Mouse (Mus musculus) forebrain, embryonic 15.5 days (tissue): ENCODE data around the gene Fndc10. TPM values are rescaled to one million over a fixed set of nuclear protein-coding genes. Genes with fewer than 3 reads are reported as not detected.
"Not testable (repeated sequence)": the region's sequence is repeated elsewhere in the genome, so short reads cannot be mapped to it uniquely, and the experiment has no call there.

Experiments
- ATAC-seq: fragments of 200-750 bp; cut with Nextera tagmentation; replicated peaks from 2 replicates; pipeline ENCODE4 v1.8.0; 2017; ENCODE audit warnings: mild to moderate bottlenecking, moderate TSS enrichment, moderate library complexity
- H3K27ac ChIP-seq: fragments of 300-500 bp; sonication (generic); replicated peaks from 2 replicates; pipeline ENCODE4 v1.5.1; 2015; ENCODE audit warnings: mild to moderate bottlenecking, inconsistent platforms
- H3K27me3 ChIP-seq: fragments of 300-500 bp; sonication (generic); 2 replicates; pipeline ENCODE4 v1.6.1; 2015; ENCODE audit warnings: inconsistent platforms
- H3K36me3 ChIP-seq: fragments of 300-500 bp; sonication (generic); 2 replicates; pipeline ENCODE4 v1.6.1; 2015; ENCODE audit warnings: mild to moderate bottlenecking, inconsistent platforms
- H3K4me1 ChIP-seq: fragments of 300-500 bp; sonication (generic); 2 replicates; pipeline ENCODE4 v1.6.1; 2015; ENCODE audit warnings: inconsistent platforms
- H3K4me2 ChIP-seq: fragments of 300-500 bp; sonication (generic); replicated peaks from 2 replicates; pipeline ENCODE4 v1.6.1; 2015; ENCODE audit warnings: mild to moderate bottlenecking, inconsistent platforms
- H3K4me3 ChIP-seq: fragments of 300-500 bp; sonication (generic); 2 replicates; pipeline ENCODE4 v1.5.1; 2015; ENCODE audit warnings: mild to moderate bottlenecking, inconsistent platforms
- H3K9ac ChIP-seq: fragments of 300-500 bp; sonication (generic); replicated peaks from 2 replicates; pipeline ENCODE4 v1.6.1; 2015; ENCODE audit warnings: mild to moderate bottlenecking, inconsistent platforms
- H3K9me3 ChIP-seq: fragments of 300-500 bp; sonication (generic); 2 replicates; pipeline ENCODE4 v1.6.1; 2016; ENCODE audit warnings: inconsistent platforms
- WGBS: fragments of 180-500 bp; shearing (Covaris S2); methylation state at CpG from one replicate; pipeline ENCODE4 v1.1.7; 2015; ENCODE audit warnings: mixed read lengths; 5-methylcytosine and 5-hydroxymethylcytosine counted together
- polyA plus RNA-seq: library from polyadenylated mRNA; unstranded; fragments of >200 nt; fragmentation: Nextera tagmentation; extraction: Ambion mirVana; gene quantifications from 2 replicates; pipeline ENCODE4 v1.2.1, GENCODE M21; 2015

Gene Fndc10
- polyA plus RNA-seq, 1 experiment from 2014 or later, result 8.2 TPM

DNA sequence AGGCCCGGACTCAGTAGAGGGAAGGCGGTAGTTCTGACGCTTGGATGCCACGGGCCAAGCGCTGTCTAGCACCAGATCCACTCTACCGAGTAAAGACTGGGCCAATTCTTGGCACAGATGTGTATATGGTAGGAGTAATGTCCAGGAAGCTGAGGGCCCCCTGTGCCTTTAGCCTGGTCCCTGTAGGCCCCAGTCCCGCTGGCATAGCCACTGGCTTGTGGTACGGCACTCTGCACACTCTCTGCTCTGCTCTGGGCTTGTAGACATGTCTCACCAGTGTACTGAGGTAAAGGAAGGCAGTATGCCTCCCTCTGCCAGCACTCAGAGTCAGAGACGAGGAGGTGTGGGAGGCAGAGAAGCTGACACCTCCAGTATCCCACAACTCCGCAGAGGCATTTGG lies 46.5 kb downstream of the Fndc10 start:
- not testable (repeated sequence) for H3K27ac ChIP-seq, H3K9ac ChIP-seq, ATAC-seq, H3K9me3 ChIP-seq, H3K4me2 ChIP-seq, H3K4me3 ChIP-seq, H3K27me3 ChIP-seq
- WGBS, result 87% methylated on average over 10 of the region's 10 CpGs
- Histone ChIP-seq H3K36me3 (peaks cover 60% of the 10 kb centered on the region), H3K4me1 (peaks cover 18% of the 10 kb centered on the region)

DNA sequence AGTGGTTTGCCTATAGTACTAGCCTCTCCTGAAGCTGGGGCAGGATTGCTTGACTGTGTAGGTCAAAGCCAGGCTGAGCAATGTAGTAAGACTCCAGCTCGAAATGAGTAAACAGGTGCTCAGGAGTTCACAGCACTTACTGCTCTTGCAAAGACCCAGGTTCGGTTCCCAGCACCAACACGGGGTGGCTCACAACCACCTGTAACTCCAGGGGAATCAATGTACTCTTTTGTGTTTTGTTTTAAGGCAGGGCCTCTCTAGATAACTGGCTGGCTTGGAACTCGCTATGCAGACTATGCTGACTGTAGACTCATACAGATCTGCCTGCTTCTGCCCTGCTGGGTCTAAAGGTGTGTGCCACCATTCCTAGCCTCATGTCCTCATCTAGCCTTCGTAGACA lies 48.5 kb downstream of the Fndc10 start:
- no peak overlapping the region for H3K27ac ChIP-seq
- 94% methylated on average over 5 of the region's 5 CpGs for WGBS
- peaks cover 70% of the 10 kb centered on the region for H3K36me3 ChIP-seq
- no peak overlapping the region for H3K9ac ChIP-seq
- no peaks in the 10 kb centered on the region for H3K27me3 ChIP-seq
- H3K4me1 ChIP-seq, result peaks cover 6% of the 10 kb centered on the region
- no peak overlapping the region for H3K4me3 ChIP-seq
- no peak for ATAC-seq
- H3K9me3 ChIP-seq, result no peaks in the 10 kb centered on the region
- H3K4me2 ChIP-seq, result no peak overlapping the region

DNA sequence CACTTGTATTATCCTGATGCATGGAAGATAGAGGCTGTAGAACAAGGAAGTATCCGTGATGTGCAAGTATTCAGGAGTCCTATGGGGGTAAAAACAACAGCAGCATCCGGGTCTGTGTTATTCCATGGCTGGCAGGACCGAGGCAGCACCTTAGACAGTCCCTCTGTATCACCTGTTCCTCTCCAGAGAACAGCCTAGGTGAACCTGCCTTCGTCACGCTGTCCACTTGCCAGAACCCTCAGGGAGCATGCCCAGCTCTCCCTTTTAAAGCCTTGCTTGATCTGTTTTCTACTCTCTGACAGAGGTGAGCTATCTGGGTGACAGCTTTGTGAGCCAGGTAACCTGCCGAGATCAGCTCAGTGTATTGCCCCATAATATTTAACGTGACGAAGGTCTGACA lies 50.3 kb downstream of the Fndc10 start:
- Histone ChIP-seq H3K27me3 (no peaks in the 10 kb centered on the region), H3K4me1 (peaks cover 6% of the 10 kb centered on the region; the same call in 1 of the 2 replicates), H3K9ac (no peak overlapping the region), H3K27ac (no peak overlapping the region), H3K36me3 (peaks cover 88% of the 10 kb centered on the region), H3K4me3 (no peak overlapping the region), H3K9me3 (no peaks in the 10 kb centered on the region), H3K4me2 (no peak overlapping the region)
- WGBS, result 91% methylated on average over 8 of the region's 8 CpGs
- no peak for ATAC-seq

DNA sequence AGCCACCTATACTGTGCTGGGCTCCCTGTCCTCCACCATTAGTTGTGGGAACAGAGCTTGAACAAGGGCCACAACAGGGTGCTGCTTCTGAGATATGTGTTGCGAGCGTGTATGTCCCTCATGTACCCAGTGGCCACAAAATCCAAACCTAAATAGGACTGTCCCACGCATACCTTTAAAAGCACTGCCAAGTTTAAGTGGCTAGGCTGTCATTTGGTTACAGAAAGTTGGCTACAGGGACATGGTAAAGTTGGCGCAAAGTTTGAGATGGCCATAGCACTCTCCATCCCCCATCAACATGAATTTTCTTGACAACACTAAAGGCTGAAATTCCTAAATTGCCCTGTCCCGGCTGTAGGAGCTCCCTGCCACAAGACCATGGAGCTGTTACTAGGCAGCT lies 51.0 kb downstream of the Fndc10 start:
- Histone ChIP-seq H3K9me3 (no peaks in the 10 kb centered on the region), H3K36me3 (peaks cover 89% of the 10 kb centered on the region), H3K27ac (no peak overlapping the region), H3K27me3 (no peaks in the 10 kb centered on the region), H3K4me2 (no peak overlapping the region), H3K9ac (no peak overlapping the region), H3K4me3 (no peak overlapping the region), H3K4me1 (peaks cover under 1% of the 10 kb centered on the region; the same call in 1 of the 2 replicates)
- WGBS, result 94% methylated on average over 5 of the region's 5 CpGs
- no peak for ATAC-seq

Other genes starting within 250 kb of the Fndc10 start
- gene Tmem52, start 225.2 kb upstream of the Fndc10 start, polyA plus RNA-seq, result 0.19 TPM in 1 of 2 replicates, not detected in the other
- 1,112 and 1,114 TPM in 2 replicates for gene Gnb1, start 203.0 kb upstream of the Fndc10 start, polyA plus RNA-seq
- gene Nadk, start 132.0 kb upstream of the Fndc10 start, polyA plus RNA-seq, result 109 and 110 TPM in 2 replicates
- gene Slc35e2, start 92.9 kb upstream of the Fndc10 start, polyA plus RNA-seq, result 10.9 and 12.9 TPM in 2 replicates
- 60.8 and 63.5 TPM in 2 replicates for gene Cdk11b, start 69.5 kb upstream of the Fndc10 start, polyA plus RNA-seq
- not detected in 2 replicates for gene Gm10563, start 48.9 kb upstream of the Fndc10 start, polyA plus RNA-seq
- 2.3 and 2.6 TPM in 2 replicates for gene Mmp23, start 41.0 kb upstream of the Fndc10 start, polyA plus RNA-seq
- gene Mib2, start 25.1 kb upstream of the Fndc10 start, polyA plus RNA-seq, result 51.6 and 52.1 TPM in 2 replicates
- 144 and 146 TPM in 2 replicates for gene Ssu72, start 10.5 kb downstream of the Fndc10 start, polyA plus RNA-seq
- gene Tmem240, start 40.5 kb downstream of the Fndc10 start, polyA plus RNA-seq, result 10.4 TPM in 2 replicates
- gene Atad3a, start 66.8 kb downstream of the Fndc10 start, polyA plus RNA-seq, result 91.0 TPM in 2 replicates
- gene Vwa1, start 80.4 kb downstream of the Fndc10 start, polyA plus RNA-seq, result 21.8 and 22.6 TPM in 2 replicates
- 0.29 and 0.60 TPM in 2 replicates for gene Tmem88b, start 91.5 kb downstream of the Fndc10 start, polyA plus RNA-seq
- gene Ankrd65, start 96.1 kb downstream of the Fndc10 start, polyA plus RNA-seq, result not detected in 2 replicates
- 228 and 244 TPM in 2 replicates for gene Mrpl20, start 108.5 kb downstream of the Fndc10 start, polyA plus RNA-seq
- gene Ccnl2, start 118.1 kb downstream of the Fndc10 start, polyA plus RNA-seq, result 172 and 173 TPM in 2 replicates
- gene Aurkaip1, start 136.9 kb downstream of the Fndc10 start, polyA plus RNA-seq, result 127 and 130 TPM in 2 replicates
- 15.0 and 19.0 TPM in 2 replicates for gene Mxra8, start 145.3 kb downstream of the Fndc10 start, polyA plus RNA-seq
- gene Dvl1, start 153.1 kb downstream of the Fndc10 start, polyA plus RNA-seq, result 10.6 and 23.1 TPM in 2 replicates
- 0.64 and 0.73 TPM in 2 replicates for gene Tas1r3, start 169.0 kb downstream of the Fndc10 start, polyA plus RNA-seq
- 20.5 and 22.9 TPM in 2 replicates for gene Cptp, start 175.1 kb downstream of the Fndc10 start, polyA plus RNA-seq
- gene Ints11, start 175.2 kb downstream of the Fndc10 start, polyA plus RNA-seq, result 90.6 and 99.9 TPM in 2 replicates
- gene Pusl1, start 197.4 kb downstream of the Fndc10 start, polyA plus RNA-seq, result 61.5 and 64.8 TPM in 2 replicates
- gene Acap3, start 197.5 kb downstream of the Fndc10 start, polyA plus RNA-seq, result 82.2 and 84.5 TPM in 2 replicates
- 123 and 127 TPM in 2 replicates for gene Ube2j2, start 249.5 kb downstream of the Fndc10 start, polyA plus RNA-seq